Mouse (Mus musculus): Measurements from ENCODE around the gene Mlycd. TPM values are rescaled to one million over a fixed set of nuclear protein-coding genes. Genes with fewer than 3 reads are reported as not detected.

Mlycd gene
- polyA plus RNA-seq, 1 experiment from 2014 or later, result 14.7 TPM

DNA sequence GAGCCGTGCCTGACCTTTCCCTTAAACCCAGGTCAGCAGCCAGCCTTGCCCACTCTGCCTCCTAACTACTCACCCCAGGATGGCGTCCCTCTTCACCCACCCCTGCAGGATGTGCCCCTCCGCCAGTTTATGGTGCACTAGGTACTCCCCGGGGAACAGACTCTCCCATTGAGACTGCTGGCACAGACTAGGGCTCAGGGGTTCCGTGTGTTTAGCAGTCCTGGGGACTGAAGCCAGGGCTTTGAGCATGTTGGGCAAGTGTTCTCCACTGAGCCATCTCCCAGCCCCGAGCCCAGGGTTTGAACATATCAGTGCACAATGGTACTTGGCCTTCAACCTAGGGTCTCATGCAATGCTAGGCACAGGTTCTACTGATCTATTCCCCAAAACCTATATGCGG is 40.8 kb downstream of the Mlycd start:
- ATAC-seq (ENCODE audit: insufficient number of reproducible peaks, insufficient read depth, low FRiP score, low TSS enrichment), result no peak

DNA sequence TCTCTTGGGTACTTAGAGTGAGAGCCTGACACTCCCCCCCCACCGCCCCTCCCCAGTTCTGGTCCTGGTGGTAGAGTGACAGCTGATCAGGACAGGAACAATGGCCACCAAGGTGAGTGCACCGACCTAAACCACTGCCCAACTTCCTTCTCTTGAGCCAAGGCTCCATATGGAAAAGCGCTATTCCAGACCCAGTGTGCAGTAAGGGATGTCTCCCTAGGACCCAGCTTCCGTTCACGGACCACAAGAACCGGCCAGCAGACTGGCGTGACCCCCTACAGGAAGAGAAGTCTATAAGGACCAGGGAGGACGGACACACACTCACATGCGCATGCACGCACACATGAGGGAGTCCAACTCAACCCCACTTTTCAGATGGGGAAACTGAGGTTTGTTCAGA is 41.7 kb downstream of the Mlycd start:
- 88% methylated on average over 10 of the region's 10 CpGs for WGBS
- H3K36me3 ChIP-seq, result no peaks in the 10 kb centered on the region
- H3K9ac ChIP-seq, result no peak overlapping the region
- H3K4me1 ChIP-seq, result peaks cover 7% of the 10 kb centered on the region; the same call in 1 of the 2 replicates
- H3K4me2 ChIP-seq (replicated peaks), result no peak overlapping the region
- no peak overlapping the region for H3K27ac ChIP-seq
- H3K4me3 ChIP-seq, result no peak overlapping the region
- no peaks in the 10 kb centered on the region for H3K9me3 ChIP-seq
- no peaks in the 10 kb centered on the region for H3K27me3 ChIP-seq
- ATAC-seq (ENCODE audit: insufficient number of reproducible peaks, insufficient read depth, low FRiP score, low TSS enrichment), result no peak

More for the DNA sequence above, 40.8 kb downstream of the Mlycd start:
- H3K36me3 ChIP-seq, result no peaks in the 10 kb centered on the region
- H3K4me3 ChIP-seq, result no peak overlapping the region
- H3K4me1 ChIP-seq, result 0 out of 2 replicates have a peak, but pooled peaks cover 3% of the 10 kb centered on the region
- no peak overlapping the region for H3K4me2 ChIP-seq (replicated peaks)
- no peak overlapping the region for H3K9ac ChIP-seq
- H3K27me3 ChIP-seq, result no peaks in the 10 kb centered on the region
- WGBS, result 73% methylated on average over 7 of the region's 7 CpGs
- H3K9me3 ChIP-seq, result no peaks in the 10 kb centered on the region
- no peak overlapping the region for H3K27ac ChIP-seq

DNA sequence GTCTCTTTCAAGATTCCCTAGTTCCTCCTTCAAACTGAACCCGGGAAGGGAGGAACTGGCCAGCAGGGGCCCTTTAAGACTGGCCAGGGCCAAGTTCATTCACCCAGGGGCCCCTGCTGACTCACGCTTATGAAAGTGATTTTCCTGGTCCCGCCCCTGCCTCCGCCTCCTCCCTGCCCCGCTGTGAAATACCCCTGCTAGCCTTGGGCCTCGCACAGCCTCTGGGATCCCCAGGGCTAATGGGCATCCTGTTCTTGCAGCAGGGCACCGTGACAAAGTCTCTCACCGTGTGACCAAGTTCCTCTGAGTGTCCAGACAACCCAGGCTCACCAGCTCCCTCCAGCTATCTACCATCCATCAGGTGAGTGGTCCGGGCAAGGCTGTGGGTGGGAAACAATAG is 42.3 kb downstream of the Mlycd start:
- no peaks in the 10 kb centered on the region for H3K36me3 ChIP-seq
- peaks cover 7% of the 10 kb centered on the region; the same call in 1 of the 2 replicates for H3K4me1 ChIP-seq
- 15% methylated on average over 9 of the region's 9 CpGs for WGBS
- H3K9me3 ChIP-seq, result no peaks in the 10 kb centered on the region
- H3K27ac ChIP-seq, result no peak overlapping the region
- no peak for ATAC-seq (ENCODE audit: insufficient number of reproducible peaks, insufficient read depth, low FRiP score, low TSS enrichment)
- H3K27me3 ChIP-seq, result no peaks in the 10 kb centered on the region
- 0 out of 2 replicates have a peak overlapping the region, but pooled peaks have one; percentile 10 for H3K4me2 ChIP-seq (replicated peaks)
- no peak overlapping the region for H3K4me3 ChIP-seq
- H3K9ac ChIP-seq, result no peak overlapping the region

DNA sequence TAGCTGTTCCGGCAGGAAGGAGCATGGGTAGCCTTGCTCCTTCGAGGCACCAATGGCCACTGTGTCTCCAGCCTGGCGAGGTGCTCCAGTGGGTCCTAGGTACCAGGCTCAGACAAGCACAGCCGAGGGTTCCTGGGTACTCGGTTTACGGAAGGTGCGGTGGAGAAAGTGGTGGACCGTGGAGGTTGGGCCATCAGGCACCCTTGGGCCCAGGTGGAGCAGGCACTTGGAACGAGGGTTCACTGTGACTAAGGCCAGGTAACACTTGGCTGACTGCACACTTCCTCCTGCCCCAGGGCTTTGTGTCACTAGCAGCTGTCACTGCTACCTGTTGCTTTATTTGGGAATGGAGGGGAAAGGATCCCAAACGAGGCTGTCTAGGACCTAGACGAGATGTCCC is 42.8 kb downstream of the Mlycd start:
- H3K4me2 ChIP-seq (replicated peaks), result 0 out of 2 replicates have a peak overlapping the region, but pooled peaks have one; percentile 10
- no peak overlapping the region for H3K9ac ChIP-seq
- H3K27me3 ChIP-seq, result peaks cover 3% of the 10 kb centered on the region; the same call in 1 of the 2 replicates
- 69% methylated on average over 11 of the region's 11 CpGs for WGBS
- no peaks in the 10 kb centered on the region for H3K36me3 ChIP-seq
- H3K27ac ChIP-seq, result no peak overlapping the region
- peaks cover 5% of the 10 kb centered on the region; the same call in 1 of the 2 replicates for H3K4me1 ChIP-seq
- no peaks in the 10 kb centered on the region for H3K9me3 ChIP-seq
- no peak for ATAC-seq (ENCODE audit: insufficient number of reproducible peaks, insufficient read depth, low FRiP score, low TSS enrichment)
- H3K4me3 ChIP-seq, result no peak overlapping the region

DNA sequence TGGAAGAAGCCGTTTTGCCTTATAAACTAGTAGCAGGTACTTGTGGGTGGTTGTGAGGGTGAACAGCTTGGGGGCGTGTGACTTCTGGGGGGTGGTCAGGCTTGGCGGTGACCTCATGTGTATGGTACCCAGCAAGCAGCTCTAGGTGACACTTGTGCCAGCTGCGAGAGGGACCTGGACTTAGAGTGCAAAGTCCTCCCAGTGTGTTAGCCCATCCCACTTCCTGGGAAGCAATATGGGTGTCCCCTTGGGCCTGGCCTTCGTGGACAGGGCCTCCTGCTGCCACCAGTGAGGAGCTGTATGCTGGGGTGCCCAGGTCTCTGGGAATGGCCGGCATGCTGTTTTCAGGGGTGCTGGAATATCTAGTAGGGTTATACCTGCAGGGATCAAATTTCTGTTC is 44.2 kb downstream of the Mlycd start:
- Histone ChIP-seq H3K36me3 (no peaks in the 10 kb centered on the region), H3K4me2 (replicated peaks) (no peak overlapping the region), H3K9me3 (no peaks in the 10 kb centered on the region), H3K4me1 (peaks cover 5% of the 10 kb centered on the region; the same call in 1 of the 2 replicates), H3K27me3 (peaks cover 3% of the 10 kb centered on the region; the same call in 1 of the 2 replicates), H3K27ac (no peak overlapping the region), H3K9ac (no peak overlapping the region), H3K4me3 (no peak overlapping the region)
- ATAC-seq (ENCODE audit: insufficient number of reproducible peaks, insufficient read depth, low FRiP score, low TSS enrichment), result no peak
- 72% methylated on average over 6 of the region's 6 CpGs for WGBS

DNA sequence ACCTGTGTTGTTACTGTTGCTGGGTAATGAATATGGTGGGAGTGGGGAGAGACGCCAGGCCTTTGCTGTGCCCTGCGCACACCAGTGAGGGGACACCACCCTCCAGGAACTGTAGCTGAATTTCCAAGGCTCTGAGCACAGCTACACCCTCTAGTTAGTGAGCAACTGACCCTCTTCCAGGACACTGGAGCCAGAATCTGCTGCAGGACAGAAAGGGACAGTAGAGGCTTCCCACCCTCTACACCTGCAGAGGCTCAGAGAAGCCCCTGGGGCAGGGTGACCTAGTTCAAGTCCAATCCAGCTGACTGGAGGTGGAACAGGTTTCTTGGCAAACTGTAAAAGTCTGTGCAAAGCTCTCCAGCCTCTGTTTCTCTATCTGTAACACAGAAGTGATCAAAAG is 44.7 kb downstream of the Mlycd start:
- Histone ChIP-seq H3K36me3 (no peaks in the 10 kb centered on the region), H3K4me3 (no peak overlapping the region), H3K27me3 (peaks cover 3% of the 10 kb centered on the region; the same call in 1 of the 2 replicates), H3K9ac (no peak overlapping the region), H3K27ac (peak overlapping the region; percentile 13; the same call in 1 of the 2 replicates), H3K9me3 (no peaks in the 10 kb centered on the region), H3K4me2 (replicated peaks) (no peak overlapping the region), H3K4me1 (peaks cover 5% of the 10 kb centered on the region; the same call in 1 of the 2 replicates)
- ATAC-seq (ENCODE audit: insufficient number of reproducible peaks, insufficient read depth, low FRiP score, low TSS enrichment), result no peak
- 87% methylated on average over 2 of the region's 2 CpGs for WGBS

DNA sequence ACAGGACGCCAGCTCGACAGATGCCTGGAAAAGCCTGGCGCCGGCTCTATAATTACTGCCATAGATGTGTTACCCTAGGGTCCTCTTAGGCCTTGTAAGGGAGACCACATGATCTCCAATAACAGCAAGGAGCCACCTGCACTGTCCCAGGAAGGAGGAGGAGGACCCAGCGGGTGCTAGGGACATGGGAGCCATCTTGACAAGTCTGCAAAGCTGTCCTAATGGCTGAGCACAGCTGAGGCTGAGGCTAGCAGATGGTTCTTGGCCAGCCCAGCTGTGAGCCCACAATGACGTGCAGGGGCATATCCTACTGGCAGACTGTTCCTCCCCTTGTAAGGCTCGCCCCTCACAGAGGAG is 45.2 kb downstream of the Mlycd start:
- peaks cover 5% of the 10 kb centered on the region; the same call in 1 of the 2 replicates for H3K4me1 ChIP-seq
- no peak overlapping the region for H3K4me3 ChIP-seq
- H3K4me2 ChIP-seq (replicated peaks), result no peak overlapping the region
- H3K27ac ChIP-seq, result peak overlapping the region; percentile 13; the same call in 1 of the 2 replicates
- H3K27me3 ChIP-seq, result peaks cover 3% of the 10 kb centered on the region; the same call in 1 of the 2 replicates
- no peaks in the 10 kb centered on the region for H3K9me3 ChIP-seq
- no peaks in the 10 kb centered on the region for H3K36me3 ChIP-seq
- WGBS, result 59% methylated on average over 7 of the region's 7 CpGs
- ATAC-seq (ENCODE audit: insufficient number of reproducible peaks, insufficient read depth, low FRiP score, low TSS enrichment), result no peak
- no peak overlapping the region for H3K9ac ChIP-seq

DNA sequence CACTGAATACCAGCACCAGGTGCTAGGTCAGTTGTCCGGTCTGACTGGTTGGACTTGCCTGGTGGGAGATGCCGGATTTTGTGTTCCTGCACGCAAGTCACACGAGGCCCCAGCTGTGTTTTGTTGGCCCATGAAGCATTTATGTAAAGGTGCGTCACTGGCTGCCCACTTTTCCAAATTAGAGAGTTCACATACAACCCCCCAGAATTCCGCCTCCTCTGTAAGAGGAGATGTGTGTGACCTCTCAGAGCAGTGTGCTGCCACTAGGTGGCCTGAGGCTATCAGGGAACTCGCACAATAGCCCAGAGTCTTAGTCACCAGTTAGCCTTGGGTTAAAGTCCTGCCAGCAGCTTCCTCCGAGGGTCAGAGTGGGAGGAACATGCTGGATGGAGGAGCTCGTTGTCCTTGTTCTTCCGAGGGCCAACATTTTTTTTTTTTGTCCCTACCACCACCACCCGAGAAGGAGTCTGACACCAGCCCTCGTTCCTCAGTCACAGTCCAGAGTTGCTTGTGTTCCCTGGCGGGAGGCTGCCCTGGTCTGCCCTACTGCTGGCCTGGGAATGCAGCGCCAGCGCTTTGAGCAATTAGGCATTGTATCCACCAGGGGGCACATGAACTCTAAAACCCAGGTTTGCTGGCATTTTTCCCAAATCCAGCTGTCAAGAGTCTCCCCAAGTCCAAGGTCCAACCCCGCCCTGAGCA is 45.7 kb downstream of the Mlycd start:
- Histone ChIP-seq H3K4me2 (replicated peaks) (peak overlapping the region; percentile 28; the same call in 1 of the 2 replicates), H3K4me1 (peaks cover 5% of the 10 kb centered on the region; the same call in 1 of the 2 replicates), H3K36me3 (no peaks in the 10 kb centered on the region), H3K27ac (no peak overlapping the region), H3K9ac (no peak overlapping the region), H3K4me3 (no peak overlapping the region), H3K27me3 (peaks cover 5% of the 10 kb centered on the region; the same call in 1 of the 2 replicates), H3K9me3 (no peaks in the 10 kb centered on the region)
- 14% methylated on average over 16 of the region's 16 CpGs for WGBS
- no peak for ATAC-seq (ENCODE audit: insufficient number of reproducible peaks, insufficient read depth, low FRiP score, low TSS enrichment)

DNA sequence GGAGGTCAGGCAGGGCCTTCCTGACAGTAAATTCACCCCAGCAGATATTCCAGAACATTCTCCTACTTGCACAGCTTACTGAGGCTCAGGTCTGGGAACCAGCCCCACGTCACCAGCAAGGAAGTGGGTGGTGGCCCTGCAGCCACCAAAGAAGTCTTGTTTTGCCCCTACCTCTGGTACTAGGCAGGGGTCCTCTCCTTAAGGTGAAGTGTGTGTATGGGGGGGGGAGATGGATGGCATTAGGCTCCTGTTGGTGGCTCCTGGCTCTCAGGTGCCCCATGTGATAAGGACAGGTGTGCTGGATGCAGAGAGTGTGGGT is 46.2 kb downstream of the Mlycd start:
- Histone ChIP-seq H3K9ac (no peak overlapping the region), H3K4me2 (replicated peaks) (no peak overlapping the region), H3K4me3 (no peak overlapping the region), H3K36me3 (no peaks in the 10 kb centered on the region), H3K27ac (no peak overlapping the region), H3K9me3 (no peaks in the 10 kb centered on the region), H3K4me1 (peaks cover 5% of the 10 kb centered on the region; the same call in 1 of the 2 replicates), H3K27me3 (peaks cover 5% of the 10 kb centered on the region; the same call in 1 of the 2 replicates)
- ATAC-seq (ENCODE audit: insufficient number of reproducible peaks, insufficient read depth, low FRiP score, low TSS enrichment), result no peak
- WGBS, result 43% methylated on average over 1 of the region's 1 CpGs

DNA sequence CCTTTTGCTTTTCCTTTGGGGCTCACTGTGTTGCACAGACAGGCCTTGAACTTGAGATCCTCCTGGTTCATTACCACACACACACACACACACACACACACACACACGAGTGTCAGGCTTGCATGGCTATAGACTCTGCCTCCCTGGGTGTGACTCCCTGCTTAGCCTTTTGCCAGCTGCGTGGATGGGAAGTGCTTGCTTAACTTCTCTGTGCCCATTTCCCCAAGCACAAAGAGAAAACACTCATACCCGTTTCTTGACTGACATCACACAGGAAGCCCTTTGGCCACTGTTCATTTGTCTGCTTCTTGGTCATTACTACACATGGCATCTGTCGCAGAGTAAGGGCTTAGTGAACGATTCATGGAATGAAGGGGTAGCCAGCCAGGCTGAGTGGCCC is 47.3 kb downstream of the Mlycd start:
- 70% methylated on average over 5 of the region's 5 CpGs for WGBS
- no peak for ATAC-seq (ENCODE audit: insufficient number of reproducible peaks, insufficient read depth, low FRiP score, low TSS enrichment)
- Histone ChIP-seq H3K4me2 (replicated peaks) (no peak overlapping the region), H3K27me3 (peaks cover 6% of the 10 kb centered on the region), H3K9ac (no peak overlapping the region), H3K4me1 (peaks cover 9% of the 10 kb centered on the region; the same call in 1 of the 2 replicates), H3K4me3 (no peak overlapping the region), H3K36me3 (no peaks in the 10 kb centered on the region), H3K27ac (no peak overlapping the region), H3K9me3 (no peaks in the 10 kb centered on the region)

DNA sequence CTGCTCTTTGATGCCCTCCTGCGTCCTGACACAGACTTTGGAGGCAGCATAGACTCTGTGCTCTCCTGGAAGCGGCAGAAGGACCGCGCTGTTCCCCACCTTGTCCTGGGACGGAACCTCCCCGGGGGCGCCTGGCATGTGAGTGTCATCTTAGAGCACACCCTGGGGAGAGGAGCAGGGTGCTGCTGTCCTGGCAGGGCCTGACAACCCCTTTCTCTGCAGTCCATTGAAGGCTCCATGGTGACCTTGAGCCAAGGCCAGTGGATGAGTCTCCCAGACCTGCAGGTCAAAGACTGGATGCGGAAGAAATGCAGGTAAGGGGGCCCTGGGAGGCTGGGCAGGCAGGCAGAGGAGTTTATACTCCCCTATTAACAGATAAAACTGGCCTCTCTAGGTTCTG is 48.3 kb downstream of the Mlycd start:
- no peak overlapping the region for H3K27ac ChIP-seq
- H3K9me3 ChIP-seq, result no peaks in the 10 kb centered on the region
- H3K4me3 ChIP-seq, result no peak overlapping the region
- H3K36me3 ChIP-seq, result no peaks in the 10 kb centered on the region
- H3K4me1 ChIP-seq, result peaks cover 15% of the 10 kb centered on the region; the same call in 1 of the 2 replicates
- ATAC-seq (ENCODE audit: insufficient number of reproducible peaks, insufficient read depth, low FRiP score, low TSS enrichment), result no peak
- no peak overlapping the region for H3K4me2 ChIP-seq (replicated peaks)
- no peak overlapping the region for H3K9ac ChIP-seq
- peaks cover 16% of the 10 kb centered on the region for H3K27me3 ChIP-seq
- WGBS, result 92% methylated on average over 8 of the region's 8 CpGs

All from embryonic facial prominence, embryonic 12.5 days (tissue).